Mouse (Mus musculus): ENCODE measurements around the gene Fkbp5. TPM values are rescaled to one million over a fixed set of nuclear protein-coding genes. Genes with fewer than 3 reads are reported as not detected.
"Not testable (repeated sequence)": the region's sequence is repeated elsewhere in the genome, so short reads cannot be mapped to it uniquely, and the experiment has no call there.

Fkbp5 gene
- total RNA-seq (2021): 10 to 100 TPM; 42.8 to 45.6 TPM
- long read RNA-seq, partial matches to known transcripts: 0 of 13 reads
- long read RNA-seq, other reads (novel, unspliced or antisense): 13 of 13 reads

DNA sequence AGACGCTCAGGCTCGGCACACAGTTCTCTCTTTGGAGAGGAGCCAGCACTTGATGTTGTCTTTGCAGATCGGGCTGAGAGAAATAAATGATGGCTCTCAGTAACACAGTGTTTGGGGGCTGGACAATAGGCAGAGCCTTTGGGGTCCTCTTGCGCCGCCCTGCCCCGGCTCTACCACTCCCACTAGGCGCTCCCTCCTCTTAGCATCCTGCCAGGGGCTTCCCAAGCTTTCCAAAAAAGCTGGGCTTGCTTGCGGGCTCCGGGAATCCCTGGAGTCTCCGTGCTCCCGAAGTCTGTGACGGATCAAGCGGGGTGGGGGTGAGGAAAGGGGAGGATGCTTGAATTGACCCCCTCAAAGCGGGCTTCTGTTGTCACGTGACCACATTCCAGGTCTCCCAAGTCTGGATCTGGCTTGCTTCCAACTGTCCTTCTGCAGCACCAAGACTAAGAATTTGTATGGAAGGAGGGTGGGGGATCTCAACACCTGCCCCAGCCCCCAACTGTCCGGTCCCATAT lies at the start of gene Fkbp5:
Gene Fkbp5, minus strand, starts transcription at position 87 of the 515 bp plus-strand sequence.
- peak in 1 of 2 experiments; percentile 60 for DNase-seq (ENCODE audit: low spot score in 2 of 2)

DNA sequence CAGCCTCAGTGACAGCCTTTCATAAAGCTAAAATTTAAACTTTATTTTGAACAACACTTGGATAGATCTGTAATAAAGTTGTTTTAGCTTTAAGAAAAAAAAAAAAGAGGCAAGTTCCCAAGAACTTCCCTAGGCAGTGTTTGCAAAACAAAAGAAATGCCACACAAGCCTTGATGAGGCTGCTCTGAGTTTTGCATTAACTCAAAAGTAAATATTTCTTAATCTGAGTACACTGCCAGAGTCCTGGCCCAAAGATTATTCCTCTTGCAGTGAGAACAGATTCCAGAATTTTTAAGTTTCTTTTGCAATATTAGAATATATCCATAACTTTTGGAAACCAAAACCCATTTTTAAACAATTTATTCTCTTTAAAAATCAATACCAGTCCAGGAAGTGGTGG lies 47.9 kb upstream of the Fkbp5 start:
- no peak for DNase-seq (ENCODE audit: low spot score in 2 of 2)

DNA sequence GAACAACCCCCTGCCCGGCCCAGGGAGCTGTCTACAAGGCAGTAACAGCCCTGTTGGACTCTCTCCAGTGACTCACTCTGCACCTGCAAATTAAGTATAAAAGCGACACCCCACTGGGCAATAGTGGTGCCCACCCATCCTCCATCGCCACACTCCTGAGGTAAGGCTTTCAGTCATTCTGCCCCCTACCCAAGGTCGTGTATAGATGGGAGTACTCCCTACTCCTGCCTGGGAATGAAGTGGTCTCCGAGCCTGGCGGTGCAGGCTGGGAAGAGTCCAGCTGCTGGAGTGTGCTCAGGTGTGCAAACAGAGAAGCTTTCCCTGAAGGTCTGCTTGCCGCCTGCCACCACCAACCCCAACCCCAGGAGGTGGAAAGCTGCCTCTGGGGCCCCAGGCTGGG lies 44.3 kb upstream of the Fkbp5 start:
- no peak for DNase-seq (ENCODE audit: low spot score in 2 of 2)

DNA sequence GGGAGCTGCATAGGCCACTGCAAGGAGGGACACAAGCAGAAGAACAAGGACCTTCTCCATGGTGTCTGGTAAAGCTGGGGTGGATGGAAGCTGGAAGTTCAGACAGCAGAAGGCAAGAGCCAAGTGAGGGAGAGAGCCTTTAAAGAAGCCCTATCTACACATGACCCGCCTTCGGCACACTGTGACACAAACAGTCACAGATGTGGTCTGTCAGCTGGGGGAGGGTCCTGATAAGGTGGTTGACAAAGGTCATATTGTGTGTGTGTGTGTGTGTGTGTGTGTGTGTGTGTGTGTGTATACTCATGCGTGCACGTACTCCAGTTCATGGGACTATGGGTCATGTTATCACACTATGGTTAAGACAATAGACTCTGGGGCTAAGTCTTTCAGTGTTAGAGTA lies 43.3 kb upstream of the Fkbp5 start, which contains the start of gene Clps:
Gene Clps, minus strand, starts transcription at position 169 of the 400 bp plus-strand sequence.
- DNase-seq (ENCODE audit: low spot score in 2 of 2): no peak

DNA sequence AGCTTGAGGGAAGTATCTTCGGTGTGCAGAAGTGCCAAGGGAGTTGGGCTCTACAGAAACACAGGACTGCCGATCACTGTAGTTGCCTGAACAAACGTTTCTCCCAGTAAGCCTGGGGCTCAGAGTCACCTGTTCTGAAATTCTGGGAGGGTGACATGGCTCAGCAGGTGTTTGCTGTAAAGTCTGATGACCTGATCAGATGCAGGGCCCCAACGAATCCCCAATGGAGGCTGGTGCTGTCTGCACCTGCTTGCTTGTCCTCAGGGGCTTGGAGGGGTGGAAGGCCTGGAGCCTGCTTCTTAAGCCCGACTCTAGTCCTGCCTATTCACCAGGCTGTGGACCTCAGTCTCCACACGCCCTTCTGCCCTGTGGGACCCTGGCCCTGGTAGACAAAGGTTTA lies 40.4 kb upstream of the Fkbp5 start:
- DNase-seq (ENCODE audit: low spot score in 2 of 2): no peak

DNA sequence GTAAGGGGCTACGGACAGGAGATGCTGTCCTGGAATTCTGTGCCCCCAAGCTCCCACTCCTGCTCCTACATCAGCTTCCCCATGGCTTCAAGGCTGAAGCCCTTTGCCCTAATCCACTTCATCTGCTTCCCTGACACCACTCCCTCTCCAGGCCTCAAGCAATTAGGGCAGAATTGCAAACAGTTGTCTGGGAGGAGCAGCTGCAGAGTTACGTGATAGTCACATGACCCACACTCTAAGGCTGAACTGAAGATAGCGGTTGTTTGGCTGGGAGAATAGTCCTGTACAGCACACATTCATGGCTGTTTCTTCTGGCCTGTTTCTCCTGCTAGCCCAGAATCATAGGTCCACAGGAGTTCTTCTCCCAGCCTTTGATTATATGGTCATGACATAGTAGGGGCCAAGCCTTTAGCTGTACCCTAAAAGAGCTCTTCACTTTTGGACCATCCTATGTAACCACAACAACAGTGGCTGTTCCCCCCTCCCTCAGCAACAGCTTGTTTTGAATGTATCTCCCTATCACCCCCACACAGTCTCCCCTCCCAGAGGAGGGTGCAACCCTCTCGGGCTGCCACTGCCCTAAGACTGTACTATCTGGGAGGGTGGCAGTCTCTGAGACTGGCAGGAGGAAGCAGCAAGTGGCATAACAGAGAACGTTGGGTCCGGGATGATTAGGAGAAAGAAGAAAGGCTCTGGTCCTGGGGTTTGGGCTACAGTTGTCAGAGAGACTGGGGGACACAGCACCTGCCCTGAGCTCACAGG lies 39.5 kb upstream of the Fkbp5 start:
- no peak for DNase-seq (ENCODE audit: low spot score in 2 of 2)

DNA sequence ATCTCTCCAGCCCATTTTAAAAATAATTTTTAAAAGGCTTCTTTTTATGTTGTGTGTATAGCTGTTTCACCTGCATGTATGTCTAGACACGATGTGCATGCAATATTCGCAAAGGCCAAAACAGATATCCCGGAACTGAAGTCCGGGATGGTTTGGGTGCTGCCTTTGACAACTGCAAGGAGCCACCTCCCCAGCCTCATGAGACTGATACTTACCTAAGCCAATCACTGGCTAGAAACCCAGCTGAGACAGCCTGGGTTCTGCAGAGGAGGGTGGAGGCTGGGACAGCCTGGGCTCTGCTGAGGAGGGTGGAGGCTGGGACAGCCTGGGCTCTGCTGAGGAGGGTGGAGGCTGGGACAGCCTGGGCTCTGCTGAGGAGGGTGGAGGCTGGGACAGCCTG lies 36.7 kb upstream of the Fkbp5 start:
- DNase-seq (ENCODE audit: low spot score in 2 of 2): not testable (repeated sequence)

DNA sequence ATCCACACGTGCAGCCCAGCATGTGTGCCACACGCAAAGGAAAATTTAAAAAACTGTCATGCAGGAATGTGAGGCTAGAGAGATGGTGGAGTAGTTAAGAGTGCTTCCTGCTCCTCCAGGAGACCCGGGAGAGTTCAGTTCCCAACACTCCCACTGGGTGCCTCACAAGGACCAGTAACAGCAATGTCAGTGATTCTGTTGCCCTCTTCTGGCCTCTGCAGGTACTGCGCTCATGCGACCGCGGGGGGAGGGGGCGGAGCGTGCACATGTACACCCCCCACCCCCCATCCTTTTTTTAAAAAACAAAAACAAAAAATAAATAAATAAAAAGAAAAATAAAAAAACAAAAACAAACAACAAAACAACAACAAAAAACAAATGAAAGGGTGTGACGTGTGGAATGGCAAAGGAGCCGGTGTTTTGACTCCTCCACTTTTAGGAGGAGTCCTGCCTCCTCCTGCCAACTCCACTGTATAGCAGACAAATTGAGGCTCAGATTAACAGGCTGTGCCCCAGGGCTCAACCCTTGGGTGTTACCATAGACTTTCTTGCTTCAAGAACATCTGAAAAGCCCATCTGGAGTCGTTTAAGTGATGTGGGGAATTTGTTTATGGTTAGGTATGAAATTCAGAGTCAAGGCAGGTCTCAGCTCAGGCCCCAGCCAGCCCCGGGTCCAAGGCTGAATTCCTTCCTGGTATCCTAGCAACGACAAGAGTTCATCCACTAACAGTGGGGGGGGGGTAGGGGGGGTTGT lies 35.9 kb upstream of the Fkbp5 start:
- peak; percentile 83 to 89 for DNase-seq (ENCODE audit: low spot score in 2 of 2)

DNA sequence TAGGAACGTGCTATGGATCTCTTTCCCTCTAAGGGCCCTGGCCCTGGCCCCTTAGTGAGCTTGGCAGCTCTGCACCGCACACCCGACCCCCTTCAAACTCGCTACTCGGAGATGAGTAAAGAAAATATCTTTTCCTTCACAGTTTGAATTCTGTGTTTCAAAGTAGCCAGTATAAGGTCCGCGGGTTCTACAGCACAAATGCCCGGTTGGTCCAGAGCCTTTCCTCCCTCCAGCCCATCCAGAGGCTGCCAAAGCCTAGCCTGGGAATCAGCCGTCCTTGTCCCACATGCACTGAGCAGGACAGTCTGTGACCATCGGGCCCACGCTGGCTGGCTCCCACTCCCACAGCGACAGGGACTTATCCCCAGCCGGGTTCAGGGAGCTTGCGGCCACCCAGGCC lies 31.8 kb upstream of the Fkbp5 start, which contains the start of gene Clpsl2:
Gene Clpsl2, plus strand, starts transcription at position 301 of the 400 bp plus-strand sequence.
- no peak for DNase-seq (ENCODE audit: low spot score in 2 of 2)

DNA sequence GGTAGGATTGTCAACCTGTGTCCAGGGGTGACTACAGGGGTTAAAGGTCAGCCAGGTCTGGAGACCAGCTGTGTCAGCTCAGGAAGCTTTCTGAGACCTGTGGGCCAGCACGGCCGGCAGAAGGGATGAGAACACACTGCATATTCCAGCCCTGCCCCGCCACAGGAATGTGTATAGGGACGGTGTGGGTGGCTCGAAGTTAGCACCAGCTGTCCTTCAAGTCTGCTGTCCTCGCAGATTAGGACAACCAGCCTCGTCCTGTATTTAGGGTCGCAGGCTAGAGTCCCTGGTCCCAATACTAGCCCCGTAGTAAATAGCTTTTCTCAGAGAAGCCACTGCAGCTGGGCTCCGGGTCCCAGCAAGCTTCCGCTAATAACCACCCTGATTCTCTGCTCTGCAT lies 31.2 kb upstream of the Fkbp5 start:
- DNase-seq (ENCODE audit: low spot score in 2 of 2): no peak

DNA sequence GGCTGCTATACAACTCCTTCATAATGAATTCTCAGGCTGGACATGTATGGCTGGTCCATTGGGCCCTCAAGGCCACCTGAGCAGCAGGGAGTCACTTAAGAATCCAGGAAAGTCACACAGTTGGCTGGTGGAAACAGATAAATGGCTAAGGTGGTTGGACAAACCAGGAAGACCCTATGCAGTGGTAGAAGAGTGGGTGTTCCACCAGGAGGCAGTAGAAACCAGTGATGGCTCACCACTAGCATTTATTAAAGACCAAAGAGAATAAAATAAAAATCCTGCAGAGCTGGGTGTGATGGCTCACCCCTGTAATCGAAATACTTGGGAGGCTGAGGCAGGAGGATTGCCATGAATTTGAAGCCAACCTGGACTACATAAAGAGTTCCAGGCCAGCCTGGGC lies 29.6 kb upstream of the Fkbp5 start:
- DNase-seq (ENCODE audit: low spot score in 2 of 2): no peak

DNA sequence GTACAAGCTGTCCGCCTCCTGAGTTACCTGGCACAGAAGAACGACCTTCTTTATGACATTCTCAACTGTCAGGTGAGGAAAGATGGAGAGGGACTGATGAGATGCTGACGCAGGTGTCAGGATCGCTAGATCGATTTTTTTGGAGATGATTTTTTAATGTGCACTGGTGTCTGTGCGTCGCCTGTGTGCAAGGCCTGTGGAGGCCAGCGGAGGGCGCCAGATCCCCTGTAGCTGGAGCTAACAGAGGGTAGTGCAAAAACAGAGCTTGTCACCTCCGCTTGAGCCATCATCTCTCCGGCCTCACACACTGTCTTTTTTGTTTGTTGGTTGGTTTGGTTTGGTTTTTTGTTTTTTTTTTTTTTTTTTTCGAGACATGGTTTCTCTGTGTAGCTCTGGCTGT lies 20.6 kb upstream of the Fkbp5 start:
- no peak for DNase-seq (ENCODE audit: low spot score in 2 of 2)

DNA sequence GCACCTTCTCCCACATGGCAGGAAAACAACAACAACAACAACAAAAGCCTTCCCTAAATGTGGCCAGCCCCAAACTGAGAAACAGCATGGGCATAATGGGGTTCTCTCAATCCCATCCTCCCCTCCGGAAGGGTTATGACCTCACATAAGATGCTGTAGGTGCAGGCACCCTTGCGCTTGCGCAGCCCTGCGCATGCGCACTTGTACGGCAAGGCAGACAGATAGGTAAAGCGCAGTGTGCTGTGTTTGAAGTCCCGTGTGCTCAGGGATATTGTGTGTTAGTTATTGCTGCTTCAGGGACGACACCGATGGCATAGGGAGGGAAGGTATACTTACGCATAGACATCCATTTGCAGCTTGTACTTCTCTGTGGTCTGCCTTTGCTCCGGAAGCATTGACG lies 16.0 kb upstream of the Fkbp5 start:
- DNase-seq (ENCODE audit: low spot score in 2 of 2): no peak

DNA sequence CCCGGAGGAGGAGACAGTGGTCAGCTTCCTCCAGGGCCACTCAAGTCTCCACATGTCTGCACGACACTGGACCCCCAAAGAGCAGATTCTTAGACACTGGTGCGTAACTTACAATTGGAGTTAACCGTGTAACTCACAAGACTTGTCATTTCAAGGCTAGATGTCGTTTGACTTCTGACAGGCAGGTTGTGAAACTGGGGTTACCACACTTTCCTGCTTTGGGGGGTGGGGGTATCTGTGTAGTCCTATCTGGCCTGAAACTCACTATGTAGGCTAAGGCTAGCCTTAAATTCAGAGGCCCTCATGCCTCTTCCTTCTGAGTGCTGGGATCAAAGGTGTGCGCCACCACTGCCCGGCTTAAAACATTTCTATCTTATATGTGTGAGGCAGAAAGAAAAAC lies 15.2 kb upstream of the Fkbp5 start:
- no peak for DNase-seq (ENCODE audit: low spot score in 2 of 2)

DNA sequence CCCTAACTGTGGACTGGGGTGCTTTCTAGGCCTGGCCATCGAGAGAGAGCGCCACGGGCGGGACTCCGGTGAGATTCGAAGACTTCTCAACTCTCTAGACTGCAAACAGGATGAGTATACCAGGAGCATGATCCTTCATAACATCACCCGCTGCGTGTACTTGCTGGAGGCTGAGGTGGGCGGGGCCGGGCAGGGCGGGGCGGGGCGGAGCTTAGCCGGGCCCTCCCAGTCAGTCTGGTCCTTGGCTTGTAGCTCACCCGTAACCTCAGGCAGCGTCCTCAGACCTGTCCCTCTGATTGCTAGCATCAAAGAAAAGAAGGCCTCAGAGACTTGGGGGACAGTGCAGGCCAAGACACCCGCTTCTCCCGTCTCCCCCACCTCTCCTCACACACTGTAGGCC lies 14.6 kb upstream of the Fkbp5 start:
- DNase-seq (ENCODE audit: low spot score in 2 of 2): no peak

DNA sequence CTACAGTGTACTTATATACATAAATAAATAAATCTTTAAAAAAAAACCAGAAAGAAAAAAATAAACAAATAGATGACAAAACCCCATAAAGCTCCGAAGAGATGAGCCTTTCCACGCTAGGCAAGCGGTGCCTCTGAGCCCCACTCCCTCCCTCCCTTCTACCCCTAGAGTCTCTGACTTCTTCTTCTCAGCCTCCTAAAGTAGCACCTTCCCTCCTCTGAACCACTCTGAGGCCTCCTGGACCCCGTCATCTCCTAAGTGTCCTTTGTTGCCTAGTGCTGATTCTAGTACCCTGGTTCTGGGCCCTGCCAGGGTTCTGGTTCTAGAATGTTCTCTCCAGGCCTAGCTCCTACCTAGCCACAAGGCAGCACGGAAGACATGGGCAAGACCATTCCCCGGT lies 13.2 kb upstream of the Fkbp5 start, which contains the start of gene Armc12:
Gene Armc12, plus strand, starts transcription at position 301 of the 400 bp plus-strand sequence.
- no peak for DNase-seq (ENCODE audit: low spot score in 2 of 2)

DNA sequence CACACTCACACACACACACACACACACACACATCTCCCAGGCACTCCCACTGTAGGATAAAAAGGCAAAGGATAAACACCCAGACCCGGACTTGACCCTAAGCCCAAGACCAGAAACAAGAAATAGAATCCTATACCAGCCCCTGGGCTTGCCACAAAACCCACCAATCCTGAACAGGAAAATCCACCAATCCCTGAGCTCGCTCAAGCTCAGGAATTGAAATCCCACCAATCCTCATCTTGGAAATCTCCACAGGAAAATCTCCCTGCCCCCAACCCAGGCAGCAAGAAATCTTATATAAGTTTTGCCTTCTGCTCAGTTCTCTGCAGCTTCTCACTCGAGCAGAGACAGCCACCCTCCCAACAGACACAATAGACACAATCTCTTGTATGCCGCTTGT lies 11.8 kb upstream of the Fkbp5 start:
- no peak for DNase-seq (ENCODE audit: low spot score in 2 of 2)

DNA sequence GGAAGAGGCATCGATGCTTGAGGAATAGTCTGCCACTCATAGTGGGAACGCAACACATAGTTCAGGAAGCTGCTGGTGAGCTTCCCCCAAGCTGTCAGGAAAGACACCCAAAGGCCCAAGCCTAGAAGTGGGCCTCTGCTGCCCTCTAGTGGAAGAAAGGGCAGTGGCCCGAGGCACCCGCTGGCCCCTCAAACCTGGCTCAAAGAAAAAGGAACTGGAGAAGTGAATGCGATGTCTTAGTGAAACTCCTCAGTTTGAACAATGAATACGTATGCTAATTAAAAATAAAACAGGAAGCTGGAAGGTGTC lies 10.7 kb upstream of the Fkbp5 start:
- DNase-seq (ENCODE audit: low spot score in 2 of 2): peak; percentile 92 to 93

DNA sequence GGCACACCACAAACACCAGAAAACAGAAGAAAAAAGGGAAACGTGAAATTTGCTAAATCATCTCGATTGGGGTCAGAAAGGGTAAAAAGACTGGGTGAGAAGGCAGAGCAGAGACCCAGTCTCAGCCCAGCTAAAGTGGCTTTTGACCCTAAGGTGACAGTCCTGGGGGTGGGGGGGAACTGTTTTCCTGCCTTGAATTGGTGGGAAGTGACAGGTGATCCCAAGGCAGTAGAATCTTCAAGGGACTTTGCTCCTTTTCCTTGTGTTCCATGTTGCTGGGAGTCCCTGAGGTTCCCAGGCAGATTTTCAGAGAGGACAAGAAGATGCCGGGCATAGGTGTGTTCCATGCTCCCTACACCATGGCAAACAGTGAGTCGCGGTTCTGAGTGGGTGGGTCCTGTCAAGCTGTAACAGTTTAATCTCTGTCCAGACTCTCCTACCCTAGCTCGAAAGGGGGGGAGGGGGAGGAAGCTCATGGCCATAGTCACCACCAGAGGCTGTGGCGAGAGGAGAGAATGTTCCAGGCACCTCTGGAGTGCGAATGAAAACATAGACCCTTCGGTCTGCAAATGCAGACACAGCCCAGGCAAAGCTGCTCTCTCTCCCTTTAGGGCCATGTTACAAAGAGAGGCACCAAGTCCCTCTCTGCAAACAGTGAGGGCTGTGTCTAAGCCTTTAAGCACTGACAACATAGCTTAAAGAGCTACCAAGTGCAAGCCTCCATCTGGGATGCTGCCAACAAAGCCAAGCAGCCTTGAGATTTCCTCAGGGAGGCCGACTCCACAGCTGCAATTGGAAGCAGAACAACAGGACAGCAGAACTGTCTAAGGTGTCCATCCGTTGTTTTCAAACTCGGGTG lies 10.1 kb upstream of the Fkbp5 start:
- no peak for DNase-seq (ENCODE audit: low spot score in 2 of 2)

DNA sequence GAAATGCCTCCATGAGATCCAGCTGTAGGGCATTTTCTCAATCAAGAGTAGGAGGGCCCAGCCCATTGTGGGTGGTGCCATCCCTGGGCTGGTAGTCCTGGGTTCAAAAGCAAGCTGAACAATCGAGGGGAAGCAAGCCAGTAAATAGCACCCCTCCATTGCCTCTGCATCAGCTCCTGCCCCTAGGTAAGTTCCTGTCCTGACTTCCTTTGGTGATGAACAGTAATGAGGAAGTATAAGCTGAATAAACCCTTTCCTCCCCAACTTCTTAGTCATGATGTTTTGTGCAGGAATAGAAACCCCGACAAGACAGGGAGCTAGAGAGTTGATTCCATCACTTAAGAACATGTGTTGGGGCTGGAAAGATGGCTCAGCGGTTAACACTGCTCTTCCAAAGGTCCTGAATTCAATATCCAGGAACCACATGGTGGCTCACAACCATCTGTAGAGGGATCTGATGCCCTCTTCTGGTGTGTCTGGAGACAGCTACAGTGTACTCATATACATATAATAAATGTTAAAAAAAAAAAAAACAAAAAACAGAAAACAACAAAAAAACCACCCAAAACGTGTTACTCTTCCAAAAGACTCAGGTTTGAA lies 7.6 kb upstream of the Fkbp5 start:
- no peak for DNase-seq (ENCODE audit: low spot score in 2 of 2)
